Mouse (Mus musculus) kidney, adult 8-10 months (tissue): ENCODE measurements around the gene Itpr1.

Source experiments
- DNase-seq, 2 experiments: peaks; one replicate each; pipeline ENCODE4 v3.0.0; 2022

Itpr1 gene

DNA sequence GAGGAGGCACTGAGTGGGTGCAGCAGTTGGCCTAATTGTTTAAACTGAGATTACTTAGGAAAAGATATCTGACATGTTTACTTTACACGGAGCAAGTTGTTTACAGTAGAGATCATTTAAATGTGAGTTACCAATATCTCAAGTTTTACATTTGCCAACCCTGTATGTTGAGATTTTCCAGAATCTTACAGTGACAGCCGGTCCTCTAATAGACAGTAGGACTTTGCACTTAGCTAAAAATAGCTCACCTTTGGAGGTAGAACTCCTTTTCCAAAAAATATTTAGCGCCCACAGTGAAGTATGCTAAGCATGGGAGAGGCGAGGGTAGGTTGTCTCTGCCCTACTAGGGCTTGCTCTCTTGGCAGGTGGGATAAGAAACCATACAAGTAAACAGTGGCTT is 69.2 kb downstream of the Itpr1 start:
- no peak for DNase-seq

DNA sequence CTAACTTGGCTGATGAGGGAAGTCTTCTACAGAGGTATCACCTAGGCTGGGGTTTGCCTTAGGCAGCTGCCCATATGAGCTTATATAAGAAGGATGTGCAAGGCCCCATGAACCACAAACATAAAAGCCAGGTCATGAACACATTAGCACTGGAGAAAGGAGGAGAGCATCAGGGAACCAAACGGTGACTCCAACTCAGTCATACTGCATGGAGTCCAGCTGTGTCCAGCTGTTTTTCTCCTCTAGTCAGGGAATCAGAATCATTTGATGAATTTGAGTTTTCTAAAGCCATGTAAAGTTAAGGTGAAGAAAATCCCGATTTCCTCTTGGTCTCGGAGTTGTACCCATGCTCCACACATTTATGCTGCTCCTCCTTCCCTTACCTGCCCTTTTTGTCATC is 69.7 kb downstream of the Itpr1 start:
- no peak for DNase-seq

DNA sequence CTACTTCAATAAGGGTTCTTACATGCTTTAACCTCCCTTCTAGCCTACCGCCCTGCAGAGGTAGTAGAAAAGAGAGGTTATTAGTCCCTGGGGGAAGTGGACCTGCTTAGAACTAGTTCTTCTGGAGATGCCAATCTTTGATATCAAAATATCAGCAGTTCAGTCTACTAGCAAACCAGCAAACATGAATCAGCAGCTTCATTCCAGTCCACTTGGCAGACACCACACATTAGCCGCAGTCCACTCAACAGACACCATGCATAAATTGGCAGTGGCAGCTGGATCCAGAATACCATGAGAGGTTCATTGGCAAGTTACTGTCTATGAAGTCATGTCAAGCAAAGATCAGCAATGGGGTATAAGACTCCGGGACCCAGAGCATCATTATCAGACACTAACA is 71.8 kb downstream of the Itpr1 start:
- no peak for DNase-seq

DNA sequence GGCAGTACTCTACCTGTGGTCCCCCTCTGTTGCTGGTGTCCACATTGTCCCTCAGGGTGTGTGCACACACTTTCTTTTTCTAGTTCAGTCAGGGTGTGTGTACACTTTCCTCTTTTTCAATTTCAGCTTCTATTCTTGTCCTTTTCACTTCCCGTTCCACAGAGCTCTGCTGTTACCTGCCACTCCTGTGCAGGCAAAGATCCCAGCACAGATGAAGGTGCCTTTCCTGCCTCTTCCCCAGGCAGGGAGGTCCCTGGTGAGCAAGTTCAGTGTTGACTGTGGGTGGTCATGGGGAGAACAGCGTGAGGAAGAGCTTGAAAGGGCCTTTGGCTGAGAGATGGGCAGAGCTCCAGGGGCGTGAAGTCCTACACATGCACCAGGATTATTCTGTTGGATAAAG is 76.1 kb downstream of the Itpr1 start:
- no peak for DNase-seq

DNA sequence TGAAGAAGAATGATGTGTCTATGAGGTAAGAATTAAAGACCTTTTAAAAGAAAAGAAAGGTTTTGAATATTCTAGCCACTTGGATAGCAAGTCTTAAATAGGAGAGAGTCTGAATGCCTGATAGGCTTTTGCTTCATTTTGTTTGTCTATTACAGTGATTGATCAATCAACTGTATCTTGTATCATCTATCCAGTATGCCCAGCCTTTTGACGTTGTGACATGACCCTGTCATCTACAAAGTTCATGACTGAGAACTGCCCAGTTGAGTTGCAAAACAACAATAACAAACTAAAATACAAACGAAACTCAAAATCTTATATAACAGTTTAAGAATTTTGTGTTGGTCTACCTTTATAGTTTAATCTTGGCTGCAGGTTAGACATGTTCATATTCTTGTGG is 78.1 kb downstream of the Itpr1 start:
- no peak for DNase-seq

DNA sequence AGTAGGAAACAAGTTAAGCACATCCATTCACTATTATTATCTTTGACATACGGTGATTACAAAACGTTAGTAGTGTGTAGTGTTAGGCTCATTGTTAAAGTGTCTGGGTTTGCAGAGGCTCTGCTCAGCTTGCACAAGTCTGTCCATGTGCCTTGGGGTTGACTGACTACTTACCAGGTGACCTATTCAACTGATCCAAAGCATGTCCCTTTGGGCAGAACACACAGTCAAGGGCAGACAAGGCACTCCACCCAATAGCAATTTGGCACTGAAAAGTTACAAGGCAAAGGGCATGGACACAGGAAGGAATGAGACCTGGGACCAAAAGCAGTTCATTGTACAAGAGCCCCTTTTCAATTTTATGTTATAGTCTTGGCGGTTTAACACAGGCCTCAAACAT is 78.7 kb downstream of the Itpr1 start:
- peak in 1 of 2 experiments; percentile 37 for DNase-seq

DNA sequence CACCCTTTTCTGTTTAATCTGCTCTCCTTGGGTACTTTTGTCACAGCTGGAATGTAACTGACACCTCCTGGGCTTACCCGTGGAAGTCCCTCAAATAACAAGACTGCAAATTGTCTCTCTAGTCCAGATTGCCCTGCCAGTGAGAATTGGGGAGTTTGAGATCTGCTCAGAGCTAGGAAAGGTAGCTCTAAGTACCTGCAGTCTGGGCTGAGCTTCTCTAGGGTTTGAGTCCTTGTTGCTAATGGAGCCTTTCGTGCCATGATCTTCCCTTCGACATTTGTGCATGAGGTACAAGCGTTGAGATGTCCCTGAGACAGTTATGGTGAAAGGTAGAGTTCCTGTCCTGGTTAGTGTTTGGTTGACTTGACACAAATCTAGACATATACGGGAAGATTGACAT is 89.0 kb downstream of the Itpr1 start:
- DNase-seq = no peak

DNA sequence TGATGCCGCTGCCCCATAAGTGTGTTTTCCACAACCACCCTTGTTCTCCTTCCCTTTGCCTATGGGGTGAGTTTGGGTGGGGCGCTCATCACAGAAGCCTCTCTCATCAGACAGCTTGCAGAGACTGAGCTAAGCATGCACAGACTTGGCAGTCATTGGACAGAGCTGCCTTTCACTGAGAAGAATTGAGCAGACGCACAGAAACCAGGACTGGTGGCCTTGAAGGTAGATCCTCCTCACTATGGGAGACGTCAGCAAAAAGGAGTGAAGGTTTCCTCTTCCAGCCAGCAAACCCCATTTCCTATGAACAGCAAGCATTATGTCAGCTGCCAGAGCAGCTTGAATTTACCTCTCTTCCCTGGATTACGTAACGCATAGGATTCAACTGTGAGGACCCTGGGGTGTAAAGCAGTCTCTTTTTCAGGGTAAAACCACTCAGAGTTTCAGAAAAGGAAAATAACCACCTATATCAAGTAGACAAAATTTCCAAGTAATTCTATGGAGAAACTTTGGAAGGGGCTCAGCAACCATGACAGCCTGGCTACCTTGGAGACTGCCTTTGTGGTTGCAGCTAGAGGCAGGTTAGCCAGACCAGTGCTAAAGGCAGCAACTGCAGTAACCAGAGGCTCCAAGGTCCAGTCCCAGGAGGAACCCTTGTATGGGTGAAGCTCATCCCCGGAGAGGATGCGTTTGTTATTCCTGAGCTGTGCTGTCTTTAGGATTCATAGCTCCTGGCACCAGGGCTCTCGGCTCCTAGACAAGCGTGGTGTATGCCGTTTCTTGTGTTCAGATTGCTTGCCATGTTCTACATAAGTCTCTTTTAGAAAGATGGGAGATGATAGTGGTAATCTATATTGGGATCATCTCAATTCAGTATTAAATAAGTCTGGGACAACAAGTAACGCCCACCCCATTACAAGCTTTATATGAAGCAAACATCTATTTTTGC is 91.0 kb downstream of the Itpr1 start:
- DNase-seq = no peak

DNA sequence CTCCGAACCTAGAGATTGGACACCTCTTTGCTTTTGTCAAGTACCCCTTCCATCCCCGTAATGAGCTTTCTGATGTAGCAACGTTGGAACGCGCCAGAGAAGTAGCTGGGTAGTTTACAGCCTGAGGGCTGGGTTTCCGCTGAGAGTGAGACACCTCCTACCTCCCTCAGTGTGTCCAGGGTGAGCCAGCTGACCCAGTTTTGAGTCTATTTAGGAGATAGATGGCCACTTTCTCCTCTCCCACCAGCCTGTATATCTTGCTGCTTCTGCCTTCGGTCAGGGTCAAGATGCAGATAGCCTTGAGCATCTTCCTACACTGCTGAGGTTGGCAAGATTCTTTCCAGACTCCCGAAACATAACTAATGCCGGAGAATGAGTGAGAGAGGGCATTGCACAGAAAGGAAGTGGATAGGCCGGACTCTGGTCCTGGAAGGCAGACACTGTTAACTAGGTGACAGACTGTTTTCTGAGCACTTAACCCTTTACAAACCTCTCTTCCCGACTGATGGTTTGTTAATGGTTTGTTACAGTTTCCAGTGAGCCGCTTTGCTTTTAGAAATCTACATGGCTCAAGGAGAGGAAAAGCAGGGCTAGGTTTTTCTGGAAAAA is 92.4 kb downstream of the Itpr1 start:
- DNase-seq = no peak

DNA sequence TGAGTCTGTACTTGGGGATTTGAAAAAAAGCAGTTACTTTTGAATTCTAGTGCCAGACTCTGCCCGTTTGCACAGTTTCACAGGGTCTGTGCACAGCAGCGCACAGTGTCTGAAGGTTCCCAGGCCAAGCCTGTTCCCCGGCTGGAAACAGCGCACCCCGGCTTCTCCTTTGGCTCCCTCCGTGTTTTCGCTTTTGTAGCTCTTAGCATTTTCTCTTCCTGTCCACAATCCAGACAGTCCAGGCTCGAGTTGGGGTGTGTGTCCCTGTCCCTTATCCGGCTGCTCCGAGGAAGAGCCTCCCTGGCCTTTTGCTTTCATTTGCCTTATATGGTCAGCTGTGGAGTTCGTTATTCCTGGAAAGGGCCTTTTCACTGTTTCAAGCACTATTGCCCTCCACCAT is 93.3 kb downstream of the Itpr1 start:
- DNase-seq = peak; percentile 41 to 49

DNA sequence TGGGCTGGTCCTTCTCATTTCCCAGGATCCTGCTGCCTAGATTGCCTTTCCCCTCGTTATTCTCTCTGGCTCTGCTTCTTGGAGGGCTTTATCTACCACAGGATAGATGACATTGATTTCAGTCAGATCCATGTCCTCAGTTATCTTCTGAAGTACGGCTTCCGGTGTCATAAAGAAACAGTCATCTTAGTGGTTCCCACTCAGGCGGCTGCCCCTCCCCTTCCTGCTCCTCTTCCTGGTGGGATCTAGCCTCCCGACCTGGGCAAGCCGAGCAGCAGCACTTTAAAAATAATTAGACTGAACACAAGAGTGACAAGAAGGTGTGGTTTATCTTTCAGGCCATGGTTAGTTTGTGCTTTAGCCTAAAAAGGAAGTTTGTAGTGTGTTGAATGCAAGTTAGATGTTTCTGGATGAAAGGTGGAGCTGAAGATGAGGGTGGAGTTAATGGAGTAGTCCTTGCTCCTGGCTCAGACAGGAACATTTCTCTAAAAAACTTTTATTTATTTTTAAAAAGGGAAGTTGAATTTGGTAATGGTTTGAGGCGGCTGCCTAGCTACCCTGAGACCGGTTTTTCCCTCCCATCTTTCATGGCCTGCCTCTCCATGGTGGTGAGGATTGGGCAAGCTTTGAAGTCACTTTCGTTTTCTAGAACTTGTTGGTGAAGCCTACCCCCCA is 94.2 kb downstream of the Itpr1 start:
- DNase-seq = no peak

DNA sequence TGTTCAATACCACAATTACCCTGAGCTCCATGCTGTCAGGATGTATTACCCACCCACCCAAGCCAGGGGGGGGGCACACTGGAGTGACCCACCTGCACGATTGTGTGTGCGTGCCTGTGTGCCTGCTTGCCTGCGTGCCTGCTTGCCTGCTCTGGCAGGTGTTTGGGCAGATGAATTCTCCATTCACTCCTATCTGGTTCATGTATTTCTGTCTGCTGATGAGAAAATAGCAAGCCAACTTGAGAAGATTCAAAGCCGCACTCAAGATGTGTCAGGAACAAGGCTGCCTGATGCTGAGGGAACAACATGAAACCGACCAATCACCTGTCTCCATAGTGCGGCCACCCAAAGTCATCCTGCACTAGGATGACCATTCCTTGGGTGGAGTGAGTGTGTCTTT is 94.9 kb downstream of the Itpr1 start:
- no peak for DNase-seq

DNA sequence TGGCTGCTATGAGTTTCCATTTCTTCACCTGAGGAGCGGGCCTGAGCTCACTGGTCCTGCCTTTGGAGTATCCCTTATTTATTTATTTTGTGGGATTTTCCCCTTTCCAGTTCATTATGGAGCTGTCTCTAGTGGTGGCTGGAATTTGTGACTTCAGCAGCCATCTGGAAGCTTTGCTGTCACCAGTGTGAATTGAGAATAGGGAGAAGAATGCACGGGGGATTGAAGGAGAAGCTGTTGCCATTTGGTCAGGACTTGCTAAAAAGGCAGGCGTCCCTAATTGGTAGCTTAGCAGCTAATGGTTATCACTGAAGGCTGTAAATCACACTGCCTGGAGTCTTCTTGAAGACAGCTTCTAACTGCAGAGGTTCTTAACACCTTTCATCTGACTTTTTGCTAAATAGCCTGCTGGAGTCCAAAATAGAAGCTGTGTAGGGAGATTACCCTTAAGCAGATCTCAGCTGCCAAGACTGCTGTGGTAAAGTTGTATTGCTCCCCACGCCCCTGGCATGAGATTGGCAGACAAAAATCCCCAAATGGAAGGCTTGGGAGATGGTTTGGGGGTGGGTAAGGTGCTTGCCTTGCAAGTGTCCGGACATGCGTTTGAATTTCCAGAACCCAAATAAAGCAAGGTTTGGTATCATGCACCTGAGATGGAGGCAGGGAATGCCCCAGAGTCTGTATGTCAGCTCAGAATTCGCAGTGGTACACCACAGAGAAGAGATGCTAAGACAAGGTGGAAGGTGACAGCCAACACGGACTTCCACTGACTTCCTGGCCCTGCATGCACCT is 96.7 kb downstream of the Itpr1 start:
- DNase-seq = no peak

DNA sequence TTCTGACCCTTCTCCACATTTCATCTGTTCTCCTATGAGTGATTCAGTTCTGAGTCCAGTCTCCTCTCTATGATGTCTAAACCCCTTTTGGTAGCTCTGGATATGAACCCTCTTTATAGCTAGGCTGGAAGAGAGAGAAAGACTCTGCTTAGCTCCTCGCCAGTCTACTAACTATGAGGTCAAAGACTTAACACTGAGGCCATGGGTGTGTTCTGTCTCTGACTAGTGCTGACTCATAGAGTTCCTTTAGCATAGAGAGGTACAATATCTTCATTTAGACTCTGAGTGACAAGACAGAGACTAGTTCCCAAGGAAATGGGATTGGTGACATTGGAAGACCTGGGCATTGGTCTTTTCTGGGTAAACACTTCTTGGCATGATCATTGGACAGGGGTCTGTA is 100.2 kb downstream of the Itpr1 start:
- DNase-seq = no peak

DNA sequence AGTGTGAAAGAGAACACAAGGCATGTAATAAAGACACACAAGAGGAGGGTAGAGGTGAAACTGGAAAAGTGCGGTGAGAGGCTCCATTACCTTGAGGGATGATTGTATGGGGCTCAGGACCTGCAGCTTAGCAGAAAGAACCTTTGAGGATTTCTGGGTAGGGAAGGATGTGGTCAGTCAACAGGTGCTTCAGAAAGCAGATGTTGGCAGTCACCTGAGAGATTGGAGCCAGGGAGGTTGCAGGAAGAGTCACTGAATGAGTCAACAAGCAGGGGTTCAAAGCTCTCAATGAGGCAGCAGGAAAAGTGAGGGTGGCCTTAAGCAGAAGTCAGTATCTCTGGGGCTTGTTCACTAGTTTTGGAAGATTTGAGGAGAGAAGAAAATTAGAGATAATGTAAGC is 101.1 kb downstream of the Itpr1 start:
- no peak for DNase-seq

DNA sequence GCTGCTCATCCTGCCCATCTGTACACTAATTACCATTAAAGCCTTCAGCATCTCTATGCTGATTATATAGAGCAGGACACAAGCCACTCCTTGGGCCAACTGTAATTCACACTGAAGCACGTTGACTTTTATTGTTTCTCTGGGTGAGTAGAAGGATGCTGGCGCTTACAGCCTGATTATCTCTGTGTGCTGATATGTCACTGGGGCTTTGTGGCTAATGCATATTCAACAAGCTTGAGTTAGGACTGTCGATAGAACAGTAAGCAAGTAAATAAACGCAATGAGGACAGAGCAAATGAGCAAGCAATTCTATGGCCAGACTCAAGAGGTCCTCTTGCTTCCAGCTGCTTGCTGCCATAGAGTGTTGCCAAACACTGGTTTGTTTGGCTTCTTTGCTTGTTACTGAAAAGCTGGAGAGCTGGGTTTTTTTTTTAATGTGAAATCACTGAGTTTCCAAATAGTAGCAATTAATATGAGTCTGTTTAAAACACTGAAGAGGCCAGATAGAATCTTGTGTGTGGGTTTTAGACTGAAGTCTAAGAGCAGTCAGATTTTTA is 103.5 kb downstream of the Itpr1 start:
- DNase-seq = no peak

DNA sequence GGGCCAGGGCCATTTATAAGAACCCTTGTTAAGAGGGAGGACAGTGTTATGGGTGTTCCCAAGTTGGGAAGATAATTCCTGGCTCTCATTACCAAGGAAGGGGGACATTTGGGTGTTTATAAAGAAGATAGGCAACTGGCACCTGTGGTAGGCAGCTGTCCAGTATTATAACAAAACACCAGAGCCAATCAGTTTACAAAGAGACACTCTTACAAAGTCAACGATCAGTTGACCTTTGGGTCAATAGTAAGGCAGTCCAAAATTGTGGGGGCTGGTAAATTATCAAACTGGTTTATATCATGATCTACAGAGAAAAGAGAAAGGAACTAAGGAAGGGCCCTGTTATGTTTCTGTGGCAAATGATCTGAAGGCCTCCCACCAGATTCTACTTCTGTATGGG is 104.1 kb downstream of the Itpr1 start:
- no peak for DNase-seq

DNA sequence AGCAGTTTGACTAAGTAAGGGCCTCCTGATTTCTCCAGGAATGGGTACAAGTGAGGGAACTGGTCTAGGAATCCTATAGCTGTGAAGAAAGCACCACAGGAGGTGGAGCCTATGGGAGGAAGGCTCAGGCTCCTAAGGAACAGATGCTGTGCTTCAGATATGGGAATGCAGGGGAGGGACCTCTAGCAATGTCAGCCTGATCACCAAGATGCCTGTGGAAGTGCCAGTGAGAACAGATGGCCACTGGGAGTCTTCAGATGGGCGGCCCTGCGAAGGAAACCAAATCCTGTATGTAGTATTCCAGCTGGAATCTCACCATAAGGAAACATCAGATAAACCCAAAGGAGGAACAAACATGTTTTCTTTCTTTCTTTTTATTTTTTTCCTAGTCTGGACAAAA is 108.8 kb downstream of the Itpr1 start:
- DNase-seq = no peak

DNA sequence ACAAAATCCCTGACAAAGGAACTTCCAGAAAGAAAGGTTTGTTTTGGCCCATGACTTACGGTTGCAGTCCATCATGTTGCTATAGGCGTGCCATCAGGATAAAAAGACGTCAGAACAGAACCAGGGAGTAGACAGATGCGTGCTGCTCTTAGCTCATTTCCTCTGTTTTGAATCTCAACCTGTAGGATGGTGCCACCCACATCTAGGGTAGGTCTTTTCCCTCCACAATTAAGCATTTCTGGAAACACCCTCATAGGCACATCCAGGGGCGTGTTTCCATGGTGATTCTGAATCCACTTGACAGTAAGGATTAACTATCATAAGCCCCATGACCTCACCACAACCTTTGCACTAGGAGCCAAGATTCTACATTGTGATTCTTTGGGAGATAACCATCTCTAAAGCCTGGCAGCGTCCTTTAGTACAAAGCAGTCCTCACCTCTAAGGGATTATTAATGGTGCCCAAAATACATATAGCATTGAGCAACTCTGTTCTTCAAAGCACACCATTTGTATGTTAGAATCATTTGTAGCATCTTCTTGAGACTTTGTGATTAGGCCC is 111.6 kb downstream of the Itpr1 start:
- DNase-seq = no peak

DNA sequence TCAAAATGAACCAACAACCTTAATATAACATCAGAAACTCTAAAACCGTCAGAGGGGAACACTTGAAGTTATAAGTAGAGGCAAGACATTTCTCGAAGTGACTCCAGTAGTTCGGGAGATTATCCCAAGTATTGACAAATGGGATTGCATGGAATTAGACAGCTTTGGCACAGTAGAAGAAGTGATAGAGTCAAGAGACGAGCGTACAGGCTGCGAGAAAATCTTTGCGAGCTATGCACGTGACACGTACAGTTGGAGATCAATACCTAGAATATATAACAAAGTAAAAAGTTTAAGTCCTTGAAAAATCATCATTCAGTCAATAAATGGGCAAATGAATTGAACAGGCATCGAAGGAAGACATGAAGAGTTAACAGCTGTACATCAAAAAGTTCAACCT is 112.5 kb downstream of the Itpr1 start:
- DNase-seq = no peak

DNA sequence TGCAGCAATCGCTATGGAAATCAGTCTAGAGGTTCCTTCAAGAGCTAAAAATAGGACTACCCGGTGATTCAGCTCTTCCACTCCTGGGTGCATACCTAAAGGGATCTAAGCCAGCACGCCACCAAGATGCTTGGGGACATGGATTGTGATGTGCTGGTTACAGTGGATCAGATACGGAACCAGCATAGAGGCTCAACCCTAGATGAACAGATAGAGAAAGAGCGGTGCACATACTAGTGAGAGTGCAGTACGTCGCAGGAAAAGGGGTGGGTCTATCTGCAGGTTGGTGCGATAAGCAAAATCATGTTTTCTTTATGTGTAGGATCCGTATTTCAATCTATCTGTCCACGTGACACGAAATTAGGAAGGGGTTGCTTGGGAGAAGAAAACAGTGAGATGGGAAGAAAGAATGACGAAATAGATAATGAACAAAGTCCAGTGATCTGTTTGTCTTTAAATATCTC is 113.1 kb downstream of the Itpr1 start:
- DNase-seq = no peak

DNA sequence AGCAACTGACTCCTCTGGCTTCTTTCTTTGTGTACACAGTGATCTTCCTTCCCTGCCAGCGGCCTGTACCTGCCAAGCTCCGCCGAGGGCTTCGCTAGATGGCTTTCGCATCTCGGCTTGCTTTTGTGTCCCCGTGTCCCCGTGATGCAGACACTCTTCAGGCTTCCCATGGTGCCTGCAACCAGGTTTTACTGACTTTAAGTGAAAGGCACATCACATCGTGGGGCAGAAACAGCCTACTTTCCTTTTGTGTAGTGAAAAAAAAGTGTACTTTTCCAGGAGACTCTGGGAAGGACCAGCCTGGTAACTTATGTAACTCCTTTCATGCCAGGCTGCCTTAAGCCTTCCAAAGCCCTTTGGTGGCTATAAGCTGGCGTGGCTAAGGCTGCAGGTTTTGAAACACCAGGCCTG is 113.9 kb downstream of the Itpr1 start:
- DNase-seq = no peak
